Mouse (Mus musculus): Measurements from ENCODE around the gene Nup37.

Gene Nup37

DNA sequence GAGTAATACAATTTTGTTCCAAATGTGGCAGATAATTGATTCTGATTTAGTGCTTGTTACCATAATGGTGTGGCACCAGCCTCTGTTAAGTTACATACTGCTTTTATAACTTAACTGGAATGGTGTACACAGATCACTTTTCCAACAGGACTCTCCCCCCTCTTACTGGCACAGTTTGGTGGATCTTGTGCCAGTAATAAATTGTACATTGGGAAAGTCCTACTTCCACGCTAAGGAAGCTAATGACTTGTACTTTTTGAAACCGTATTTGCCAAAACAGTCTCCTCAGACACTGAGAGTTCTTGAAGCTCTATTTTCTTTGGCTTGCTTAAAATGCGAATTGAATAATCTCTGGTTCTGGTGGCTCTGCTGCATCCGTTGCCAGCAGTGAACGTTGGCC, 78.6 kb downstream of the Nup37 start:
- no peak for DNase-seq (ENCODE audit: low read depth in 1 of 2, low spot score in 2 of 2)

DNA sequence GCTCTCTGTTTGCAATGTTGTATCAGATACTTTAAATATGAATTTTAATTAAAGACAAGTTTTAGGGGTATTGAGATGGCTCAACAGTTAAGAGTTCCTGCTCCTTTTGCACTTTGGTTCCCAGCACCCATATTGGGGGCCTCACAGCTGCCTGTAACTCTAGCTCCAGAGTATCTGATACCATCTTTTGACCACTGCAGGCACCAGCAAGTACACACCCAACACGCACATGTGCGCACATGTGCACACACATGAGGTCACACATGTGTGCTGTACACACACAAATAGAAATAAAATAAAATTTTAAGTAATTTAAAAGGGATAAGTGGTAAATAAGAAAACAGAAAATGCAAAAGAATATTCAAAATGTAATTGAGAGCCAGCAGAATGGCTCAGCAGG, 81.2 kb downstream of the Nup37 start:
- no peak for DNase-seq (ENCODE audit: low read depth in 1 of 2, low spot score in 2 of 2)

Data from monocyte, adult 2 months (primary cell).